Mouse (Mus musculus): ENCODE measurements around the gene Prkag2. TPM values are rescaled to one million over a fixed set of nuclear protein-coding genes. Genes with fewer than 3 reads are reported as not detected.

The Prkag2 gene
- polyA plus RNA-seq, 1 experiment from 2014 or later = 45.0 TPM

- 86% methylated on average over 4 of the region's 4 CpGs for WGBS
- no peaks in the 10 kb centered on the region for H3K36me3 ChIP-seq (replicated peaks)
- H3K27me3 ChIP-seq (ENCODE audit: poor library complexity, severe bottlenecking) = no peaks in the 10 kb centered on the region
- H3K27ac ChIP-seq = no peak overlapping the region
- no peaks in the 10 kb centered on the region for H3K9me3 ChIP-seq
- H3K4me3 ChIP-seq = no peak overlapping the region
- peaks cover 8% of the 10 kb centered on the region; the same call in 1 of the 2 replicates for H3K4me1 ChIP-seq
- DNase-seq (ENCODE audit: extremely low spot score, low spot score) = no peak
Observed at GRCm38 (mm10) chr5:25031456-25031856, 69.0 kb downstream of the Prkag2 start.

DNA sequence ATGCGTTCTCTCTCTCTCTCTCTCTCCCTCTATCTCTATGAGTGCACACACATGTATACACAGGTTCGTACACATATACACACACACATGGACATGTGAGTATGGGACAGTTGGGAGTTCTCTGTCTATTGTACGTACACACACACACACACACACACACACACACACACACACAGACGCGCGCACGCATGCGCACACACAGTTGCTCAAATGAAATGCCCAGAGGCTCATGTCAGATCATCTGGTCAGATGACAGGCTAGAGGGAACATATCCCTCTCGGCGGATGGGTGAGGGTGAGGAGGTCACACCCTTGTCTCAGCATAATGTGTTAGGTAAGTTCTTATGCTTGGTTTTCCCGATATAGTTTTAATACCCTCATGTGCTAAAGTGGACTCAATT is 69.4 kb downstream of the Prkag2 start:
- no peak overlapping the region for H3K27ac ChIP-seq
- no peak overlapping the region for H3K4me3 ChIP-seq
- no peak for DNase-seq (ENCODE audit: extremely low spot score, low spot score)
- no peaks in the 10 kb centered on the region for H3K9me3 ChIP-seq
- H3K36me3 ChIP-seq (replicated peaks) = no peaks in the 10 kb centered on the region
- H3K27me3 ChIP-seq (ENCODE audit: poor library complexity, severe bottlenecking) = no peaks in the 10 kb centered on the region
- H3K4me1 ChIP-seq = peaks cover 8% of the 10 kb centered on the region; the same call in 1 of the 2 replicates
- WGBS = 87% methylated on average over 11 of the region's 11 CpGs

DNA sequence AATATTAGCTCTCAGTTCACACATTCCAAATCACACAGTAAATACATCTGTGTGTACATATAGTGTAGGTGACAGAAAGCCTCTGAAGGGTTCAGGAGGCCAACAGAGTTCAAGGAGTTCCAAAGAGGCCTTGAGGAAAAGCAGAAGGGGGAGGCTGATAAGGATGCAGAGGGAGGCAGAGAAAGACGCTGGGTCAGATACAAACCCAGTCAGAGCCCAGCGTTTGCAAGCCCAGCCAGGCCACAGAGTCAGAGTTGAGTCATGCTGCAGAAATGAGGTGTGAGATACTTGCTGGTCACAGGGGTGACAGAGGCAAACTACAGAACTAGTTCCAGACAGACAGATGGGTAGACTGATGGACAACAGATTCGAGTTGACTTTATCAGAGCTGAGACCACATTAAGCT is 70.2 kb downstream of the Prkag2 start:
- no peak for DNase-seq (ENCODE audit: extremely low spot score, low spot score)
- Histone ChIP-seq H3K4me3 (no peak overlapping the region), H3K27me3 (ENCODE audit: poor library complexity, severe bottlenecking) (no peaks in the 10 kb centered on the region), H3K9me3 (no peaks in the 10 kb centered on the region), H3K27ac (no peak overlapping the region), H3K4me1 (peaks cover 8% of the 10 kb centered on the region; the same call in 1 of the 2 replicates), H3K36me3 (replicated peaks) (no peaks in the 10 kb centered on the region)
- 82% methylated on average over 3 of the region's 3 CpGs for WGBS

GRCm38 (mm10) chr5:25027673-25028072 is 72.8 kb downstream of the Prkag2 start:
- H3K4me3 ChIP-seq = no peak overlapping the region
- no peaks in the 10 kb centered on the region for H3K9me3 ChIP-seq
- H3K27ac ChIP-seq = no peak overlapping the region
- H3K36me3 ChIP-seq (replicated peaks) = no peaks in the 10 kb centered on the region
- WGBS = 81% methylated on average over 4 of the region's 4 CpGs
- DNase-seq (ENCODE audit: extremely low spot score, low spot score) = no peak
- H3K27me3 ChIP-seq (ENCODE audit: poor library complexity, severe bottlenecking) = no peaks in the 10 kb centered on the region
- H3K4me1 ChIP-seq = peaks cover 8% of the 10 kb centered on the region; the same call in 1 of the 2 replicates

GRCm38 (mm10) chr5:25025309-25026019 is 75.0 kb downstream of the Prkag2 start:
- Histone ChIP-seq H3K4me3 (no peak overlapping the region), H3K27ac (no peak overlapping the region), H3K36me3 (replicated peaks) (no peaks in the 10 kb centered on the region), H3K9me3 (no peaks in the 10 kb centered on the region), H3K27me3 (ENCODE audit: poor library complexity, severe bottlenecking) (no peaks in the 10 kb centered on the region), H3K4me1 (peaks cover 8% of the 10 kb centered on the region; the same call in 1 of the 2 replicates)
- no peak for DNase-seq (ENCODE audit: extremely low spot score, low spot score)
- 79% methylated on average over 12 of the region's 12 CpGs for WGBS

DNA sequence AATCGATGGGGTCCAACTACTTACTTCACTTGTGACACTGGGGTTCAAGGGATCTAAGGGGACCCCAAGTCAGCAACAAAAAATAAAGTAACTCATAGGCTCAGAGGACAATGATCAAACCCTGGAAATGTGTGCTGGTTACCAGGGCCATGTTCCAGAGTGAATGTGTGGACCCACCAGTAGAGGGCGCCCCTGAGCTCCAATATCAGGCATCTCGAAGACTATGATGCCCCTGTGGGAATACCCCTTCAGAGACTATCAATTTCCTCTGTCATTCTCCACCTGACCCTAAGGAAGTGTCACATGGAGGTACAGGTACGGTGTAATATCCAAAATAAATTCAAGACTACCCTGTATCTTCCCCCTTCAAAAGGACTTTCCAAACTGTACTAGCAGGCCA is 77.5 kb downstream of the Prkag2 start:
- Histone ChIP-seq H3K4me3 (no peak overlapping the region), H3K9me3 (no peaks in the 10 kb centered on the region), H3K27me3 (ENCODE audit: poor library complexity, severe bottlenecking) (no peaks in the 10 kb centered on the region), H3K27ac (no peak overlapping the region), H3K4me1 (peaks cover 5% of the 10 kb centered on the region; the same call in 1 of the 2 replicates), H3K36me3 (replicated peaks) (no peaks in the 10 kb centered on the region)
- WGBS = 52% methylated on average over 4 of the region's 4 CpGs
- peak; percentile 41 for DNase-seq (ENCODE audit: extremely low spot score, low spot score)

DNA sequence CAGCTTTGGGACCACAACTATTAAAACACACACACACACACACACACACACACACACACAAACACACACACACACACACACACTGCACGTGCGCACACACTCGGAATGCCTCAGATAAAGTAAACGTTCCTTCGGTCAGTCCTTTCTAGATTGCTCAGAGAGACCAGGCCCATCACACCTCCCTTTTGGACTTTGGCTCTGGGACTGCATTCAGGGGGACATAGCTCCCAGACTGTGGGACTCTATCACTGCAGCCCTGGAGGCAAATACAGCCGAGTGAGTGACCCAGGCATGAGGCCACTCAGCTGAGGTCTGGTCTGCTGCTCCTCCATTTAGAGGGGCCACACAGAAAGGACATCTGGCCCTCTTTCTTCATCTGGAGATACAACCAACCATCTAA is 81.2 kb downstream of the Prkag2 start:
- 91% methylated on average over 6 of the region's 6 CpGs for WGBS
- no peaks in the 10 kb centered on the region for H3K27me3 ChIP-seq (ENCODE audit: poor library complexity, severe bottlenecking)
- no peak overlapping the region for H3K4me3 ChIP-seq
- H3K9me3 ChIP-seq = no peaks in the 10 kb centered on the region
- no peak overlapping the region for H3K27ac ChIP-seq
- DNase-seq (ENCODE audit: extremely low spot score, low spot score) = no peak
- no peaks in the 10 kb centered on the region for H3K36me3 ChIP-seq (replicated peaks)
- H3K4me1 ChIP-seq = no peaks in the 10 kb centered on the region

DNA sequence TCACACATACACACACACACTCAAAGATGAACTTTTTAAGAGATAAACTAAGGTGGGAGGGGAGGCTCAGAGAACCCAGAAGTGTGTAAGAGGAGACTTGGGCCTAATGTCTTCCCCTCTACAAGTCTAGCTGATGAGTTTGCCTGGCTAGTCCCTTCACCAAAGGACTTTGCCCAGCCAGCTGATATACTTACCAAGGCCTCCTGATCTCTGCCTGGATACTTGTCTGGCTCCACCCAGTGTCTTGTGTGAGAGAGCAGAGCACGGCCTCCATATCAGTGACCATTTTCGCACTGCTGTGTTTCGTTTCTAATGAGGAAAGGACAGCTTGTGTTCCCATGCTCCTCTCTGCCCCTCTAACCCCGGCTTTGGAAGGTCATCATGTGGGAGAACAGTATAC is 88.3 kb downstream of the Prkag2 start:
- Histone ChIP-seq H3K36me3 (replicated peaks) (no peaks in the 10 kb centered on the region), H3K27me3 (ENCODE audit: poor library complexity, severe bottlenecking) (peaks cover 27% of the 10 kb centered on the region), H3K4me3 (no peak overlapping the region), H3K9me3 (no peaks in the 10 kb centered on the region), H3K4me1 (peaks cover 33% of the 10 kb centered on the region), H3K27ac (no peak overlapping the region)
- 90% methylated on average over 4 of the region's 4 CpGs for WGBS
- no peak for DNase-seq (ENCODE audit: extremely low spot score, low spot score)

GRCm38 (mm10) chr5:25011019-25011485 is 89.4 kb downstream of the Prkag2 start:
- 14% methylated on average over 8 of the region's 8 CpGs for WGBS
- Histone ChIP-seq H3K27ac (peak overlapping the region; percentile 51), H3K9me3 (no peaks in the 10 kb centered on the region), H3K4me1 (peaks cover 35% of the 10 kb centered on the region), H3K36me3 (replicated peaks) (no peaks in the 10 kb centered on the region), H3K27me3 (ENCODE audit: poor library complexity, severe bottlenecking) (peaks cover 28% of the 10 kb centered on the region), H3K4me3 (peak overlapping the region; percentile 32)
- peak; percentile 85 for DNase-seq (ENCODE audit: extremely low spot score, low spot score)

DNA sequence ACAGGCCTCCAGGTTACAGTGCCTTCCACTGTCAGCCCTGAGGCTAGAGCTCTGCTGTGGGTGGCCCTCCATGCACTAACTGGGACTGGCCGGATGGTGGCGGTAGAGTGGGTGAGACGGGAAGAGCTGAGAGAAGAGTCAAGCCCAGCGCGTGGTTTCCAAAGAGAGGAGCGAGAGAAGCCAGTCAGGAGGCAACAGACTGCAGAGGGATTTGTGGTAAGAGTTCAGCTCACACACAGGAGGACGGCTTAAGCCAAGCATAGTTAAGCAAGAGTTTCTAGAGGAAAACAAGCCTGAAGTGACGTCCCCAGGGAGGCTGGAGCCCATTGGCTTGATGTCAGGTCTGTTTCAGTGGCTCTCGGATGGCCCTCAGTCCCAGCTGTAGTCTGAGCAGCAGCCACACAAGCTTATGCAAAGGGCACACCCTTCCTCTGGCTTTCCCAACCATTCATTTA is 90.0 kb downstream of the Prkag2 start:
- Histone ChIP-seq H3K27ac (peak overlapping the region; percentile 51; the same call in 1 of the 2 replicates), H3K4me3 (peak overlapping the region; percentile 32), H3K4me1 (peaks cover 38% of the 10 kb centered on the region), H3K9me3 (no peaks in the 10 kb centered on the region), H3K36me3 (replicated peaks) (no peaks in the 10 kb centered on the region), H3K27me3 (ENCODE audit: poor library complexity, severe bottlenecking) (peaks cover 28% of the 10 kb centered on the region)
- peak; percentile 88 for DNase-seq (ENCODE audit: extremely low spot score, low spot score)
- 4% methylated on average over 9 of the region's 9 CpGs for WGBS

DNA sequence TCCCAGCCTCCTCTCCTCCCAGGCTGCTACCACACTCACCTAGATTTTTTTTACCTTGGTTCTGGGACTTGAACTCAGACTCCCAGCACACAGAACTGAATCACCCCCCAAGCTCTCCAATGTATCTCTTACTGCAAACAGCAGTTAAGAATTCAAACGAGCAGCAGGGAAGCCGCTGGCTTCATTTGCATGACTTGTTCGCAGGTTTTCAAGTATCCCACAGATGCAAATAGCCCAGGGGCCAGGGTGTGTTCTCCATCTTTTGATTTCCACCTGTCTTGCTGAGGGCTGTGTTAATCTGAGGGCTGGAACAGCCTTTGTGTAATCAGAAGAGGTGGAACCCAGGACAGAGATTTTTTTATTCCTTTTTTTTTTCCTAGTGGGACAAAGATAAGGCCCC is 90.7 kb downstream of the Prkag2 start:
- Histone ChIP-seq H3K9me3 (no peaks in the 10 kb centered on the region), H3K27ac (no peak overlapping the region)
- 35% methylated on average over 3 of the region's 3 CpGs for WGBS

GRCm38 (mm10) chr5:25008966-25009365 is 91.5 kb downstream of the Prkag2 start:
- Histone ChIP-seq H3K4me1 (peaks cover 40% of the 10 kb centered on the region), H3K27me3 (ENCODE audit: poor library complexity, severe bottlenecking) (peaks cover 28% of the 10 kb centered on the region), H3K9me3 (no peaks in the 10 kb centered on the region), H3K4me3 (no peak overlapping the region), H3K36me3 (replicated peaks) (no peaks in the 10 kb centered on the region), H3K27ac (0 out of 2 replicates have a peak overlapping the region, but pooled peaks have one; percentile 44)
- DNase-seq (ENCODE audit: extremely low spot score, low spot score) = no peak
- WGBS = 61% methylated on average over 3 of the region's 3 CpGs

More for the DNA sequence above, 90.7 kb downstream of the Prkag2 start:
- Histone ChIP-seq H3K36me3 (replicated peaks) (no peaks in the 10 kb centered on the region), H3K27me3 (ENCODE audit: poor library complexity, severe bottlenecking) (peaks cover 28% of the 10 kb centered on the region), H3K4me3 (no peak overlapping the region), H3K4me1 (peaks cover 40% of the 10 kb centered on the region)
- no peak for DNase-seq (ENCODE audit: extremely low spot score, low spot score)

DNA sequence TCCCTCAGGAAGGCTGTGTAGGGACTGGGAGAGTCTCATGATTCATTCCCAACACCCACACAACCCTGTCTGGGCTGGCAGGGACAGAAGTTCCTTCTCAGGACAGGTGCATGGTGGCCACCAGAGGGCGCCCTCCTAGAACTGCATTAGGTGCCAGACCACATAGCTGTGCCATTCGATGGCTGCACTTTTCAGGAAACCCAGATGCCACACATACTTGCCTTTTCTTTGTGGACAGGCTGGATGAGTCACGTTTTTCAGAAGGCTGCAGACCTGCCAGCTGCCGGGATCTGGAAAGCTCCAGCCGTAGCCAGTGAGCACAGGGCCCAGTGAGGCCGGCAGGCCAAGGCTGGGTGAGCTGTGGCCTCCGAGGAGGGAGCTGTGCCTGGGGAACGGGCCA is 93.6 kb downstream of the Prkag2 start:
- Histone ChIP-seq H3K36me3 (replicated peaks) (no peaks in the 10 kb centered on the region), H3K4me1 (peaks cover 40% of the 10 kb centered on the region), H3K27me3 (ENCODE audit: poor library complexity, severe bottlenecking) (peaks cover 28% of the 10 kb centered on the region), H3K27ac (no peak overlapping the region), H3K9me3 (no peaks in the 10 kb centered on the region), H3K4me3 (no peak overlapping the region)
- WGBS = 47% methylated on average over 8 of the region's 8 CpGs
- DNase-seq (ENCODE audit: extremely low spot score, low spot score) = peak; percentile 76
